Mouse (Mus musculus) left cerebral cortex, postnatal 36 days (tissue): ENCODE results near the gene Otud3. TPM values are rescaled to one million over a fixed set of nuclear protein-coding genes. Genes with fewer than 3 reads are reported as not detected.

Experiments used
- DNase-seq, 2 experiments: peaks; one replicate each; pipeline ENCODE4 v3.0.0; 2021 to 2022; ENCODE audit warnings: low spot score in 2 of 2, mixed read lengths in 1 of 2
- intact Hi-C: fragments of 180-260 bp; cut with DNase I; formaldehyde crosslinking; loops from one replicate; pipeline ENCODE4 v1.15.1; 2025
- total RNA-seq, 2 experiments: library from RNA; stranded (reverse); gene quantifications; 2 replicates each; pipeline ENCODE4 v1.2.3; 2021

Gene Otud3
- total RNA-seq, result 10 to 100 TPM; 18.1 to 18.3 TPM

DNA sequence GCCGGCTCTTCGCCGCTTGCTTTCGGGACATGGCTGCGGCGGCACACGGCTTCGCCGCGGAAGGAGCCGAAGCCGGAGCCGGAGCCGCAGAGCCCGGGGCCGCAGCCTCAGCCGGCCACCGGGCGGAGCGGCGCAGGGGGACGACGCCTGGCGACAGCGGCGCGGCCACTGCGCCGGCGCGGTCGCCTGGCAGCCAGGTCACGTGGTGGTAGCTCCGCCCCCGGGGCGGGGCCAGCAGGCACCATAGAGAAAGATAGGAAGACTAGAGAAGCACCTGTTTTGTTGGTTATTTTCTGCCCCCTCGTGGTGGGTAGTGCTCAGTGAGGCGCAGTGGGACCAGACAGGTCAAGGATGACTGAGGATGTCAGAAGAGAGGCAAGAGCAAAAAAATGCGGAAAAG is at the start of gene Otud3:
Gene Otud3, minus strand, starts transcription at position 149 of the 400 bp plus-strand sequence.
- DNase-seq, result peak; percentile 90 to 92
- intact Hi-C loops, result no loop called here

DNA sequence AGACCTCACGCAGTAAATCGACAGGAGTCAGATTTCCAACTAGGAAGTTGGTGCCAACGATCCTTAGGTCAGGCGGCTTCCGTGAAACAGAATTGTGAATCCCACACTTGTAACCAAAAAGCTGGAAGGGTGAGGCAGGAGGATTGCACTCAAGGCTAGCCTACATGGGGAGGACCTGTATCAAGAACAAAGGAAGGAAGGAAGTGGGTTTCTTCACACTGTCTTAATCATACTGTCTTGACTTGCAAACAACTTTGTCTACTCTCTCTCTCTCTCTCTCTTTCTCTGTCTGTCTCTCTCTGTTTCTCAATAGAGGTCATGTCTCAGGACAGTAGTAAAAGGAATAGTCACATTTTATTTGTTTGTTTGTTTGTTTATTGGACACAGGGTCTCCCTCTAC is 49.0 kb upstream of the Otud3 start:
- intact Hi-C loops, result no loop called here
- DNase-seq, result no peak

DNA sequence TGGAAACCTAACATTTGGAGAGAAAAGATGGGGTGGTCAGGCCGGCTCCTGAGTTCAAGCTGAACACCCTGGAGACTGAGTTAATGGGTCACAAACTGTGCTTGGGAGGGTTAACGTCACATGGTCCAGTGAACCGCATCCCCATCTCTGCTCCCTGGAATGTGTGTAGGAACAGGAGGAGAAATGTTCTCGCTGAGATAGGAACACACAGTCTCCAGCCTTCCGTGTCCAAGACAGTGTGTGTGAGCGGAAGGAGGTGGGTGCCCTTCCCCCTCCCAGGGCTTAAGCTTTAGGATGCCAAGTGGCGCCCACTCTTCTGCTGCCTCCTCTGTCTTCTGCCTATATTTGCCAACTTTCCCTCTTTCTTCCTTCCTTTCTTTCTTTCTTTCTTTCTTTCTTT is 46.2 kb upstream of the Otud3 start:
- intact Hi-C loops, result no loop called here
- peak; percentile 43 to 72 for DNase-seq

DNA sequence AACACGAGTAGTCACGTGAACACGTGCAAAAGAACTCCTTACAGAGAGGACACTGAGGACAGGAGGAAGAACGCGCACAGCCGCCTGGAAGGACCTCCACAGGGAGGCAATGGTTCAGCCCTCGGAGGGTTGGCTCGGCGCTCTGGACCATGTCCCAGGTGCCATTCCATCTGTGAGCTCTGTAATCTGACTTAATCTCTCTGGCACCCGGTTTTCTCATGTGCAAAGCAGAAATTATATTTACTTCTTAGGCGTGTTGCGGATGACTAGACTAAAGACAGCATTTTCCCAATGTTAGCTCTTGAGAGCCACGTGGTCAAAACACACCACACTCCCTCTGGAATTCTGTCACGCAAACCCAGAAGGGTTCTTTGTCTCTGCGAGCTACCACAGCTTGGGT is 45.4 kb upstream of the Otud3 start:
- intact Hi-C loops, result no loop called here
- peak in 1 of 2 experiments; percentile 53 for DNase-seq

DNA sequence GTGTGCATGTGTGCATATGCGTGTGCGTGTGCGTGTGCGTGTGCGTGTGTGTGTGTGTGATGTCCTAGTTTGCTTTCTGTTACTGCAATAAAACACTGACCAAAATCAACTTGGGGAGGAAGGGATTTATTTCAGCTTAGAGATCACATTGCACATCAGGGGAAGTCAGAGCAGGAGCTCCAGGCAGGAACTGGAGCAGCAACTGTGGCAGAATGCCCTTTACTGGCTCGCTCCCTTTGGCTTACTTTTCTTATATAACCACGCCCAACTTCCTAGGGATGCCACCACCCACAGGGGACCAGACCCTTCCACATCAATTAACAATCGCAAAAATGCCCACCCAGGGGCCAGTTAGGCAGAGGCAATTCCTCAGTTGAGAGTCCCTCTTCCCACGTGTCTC is 44.9 kb upstream of the Otud3 start:
- intact Hi-C loops, result no loop called here
- peak in 1 of 2 experiments; percentile 14 for DNase-seq

DNA sequence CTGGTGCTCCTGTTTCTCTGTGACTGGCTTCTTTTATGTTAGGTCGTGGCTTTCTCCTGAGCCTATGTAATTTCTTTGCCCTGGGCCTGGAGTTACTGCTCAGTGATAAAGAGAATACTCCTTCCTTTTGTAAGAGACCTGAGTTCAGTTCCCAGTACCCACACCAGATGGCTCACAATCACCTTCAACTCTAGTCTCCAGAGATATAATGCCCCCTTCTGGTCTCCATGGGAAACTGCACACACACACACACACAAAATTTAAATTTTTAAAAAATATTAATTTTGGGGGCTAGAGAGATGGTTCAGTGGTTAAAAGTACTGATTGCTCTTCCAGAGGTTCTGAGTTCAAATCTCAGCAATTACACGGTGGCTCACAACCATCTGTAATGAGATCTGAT is 34.5 kb upstream of the Otud3 start:
- no peak for DNase-seq
- intact Hi-C loops, result no loop called here

DNA sequence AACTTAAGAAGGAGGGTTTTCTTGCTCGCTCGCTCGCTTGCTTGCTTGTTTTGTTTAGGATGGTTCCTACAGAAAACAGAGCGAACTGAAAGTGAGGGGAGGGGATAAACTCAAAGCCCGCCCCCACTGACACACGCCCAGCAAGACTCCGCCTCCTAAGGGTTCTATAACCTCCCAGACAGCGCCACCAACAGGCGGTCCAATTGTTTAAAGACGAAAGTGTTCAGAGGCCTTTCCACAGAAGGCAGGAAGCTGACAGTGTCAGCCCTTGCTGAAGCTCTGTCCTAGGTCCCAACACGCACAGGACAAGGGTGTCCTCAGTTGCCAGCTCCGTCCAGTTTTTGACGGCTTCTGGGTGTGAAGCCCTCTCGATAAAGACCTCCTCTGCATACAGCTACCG is 30.0 kb upstream of the Otud3 start:
- DNase-seq, result peak; percentile 30 to 41
- intact Hi-C loops, result no loop called here

DNA sequence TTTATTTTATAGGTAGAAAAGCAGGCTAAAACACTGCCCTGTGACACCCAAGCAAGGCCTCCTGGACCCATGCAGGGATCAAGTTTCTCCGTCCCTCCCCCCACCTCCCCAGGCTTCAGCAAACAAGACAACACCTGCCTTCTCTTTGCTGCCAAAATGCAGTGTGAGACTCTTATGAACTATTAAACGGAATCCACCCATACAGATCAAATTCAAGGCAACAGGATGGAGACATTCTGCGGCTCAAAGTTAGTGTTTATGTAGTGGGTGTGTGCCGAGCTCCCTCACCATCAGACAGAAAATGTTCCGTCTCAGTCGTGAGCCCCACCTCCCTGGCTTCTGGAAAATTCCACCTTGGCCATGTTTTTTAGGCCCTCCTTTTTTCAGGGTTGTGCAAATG is 28.2 kb upstream of the Otud3 start:
- intact Hi-C loops, result no loop called here

DNA sequence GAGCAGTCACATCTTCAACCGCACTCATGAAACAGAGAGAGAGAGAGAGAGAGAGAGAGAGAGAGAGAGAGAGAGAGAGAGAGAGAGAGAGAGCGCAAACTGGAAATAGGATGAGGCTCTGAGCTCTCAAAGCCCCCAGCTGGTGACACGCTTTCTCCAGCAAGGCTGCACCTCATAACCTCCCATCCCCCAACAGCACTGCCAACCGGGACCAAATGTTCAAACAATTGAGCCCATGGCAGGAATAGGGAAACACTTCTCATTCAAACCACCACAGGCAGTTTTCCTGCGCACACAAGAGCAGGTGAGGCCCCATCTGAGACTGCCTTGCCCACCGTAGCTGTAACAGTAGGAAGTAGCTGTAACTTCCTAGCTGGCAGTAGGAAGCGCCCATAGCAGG is 27.7 kb upstream of the Otud3 start:
- no peak for DNase-seq

More for the DNA sequence above, 28.2 kb upstream of the Otud3 start:
- DNase-seq, result no peak

DNA sequence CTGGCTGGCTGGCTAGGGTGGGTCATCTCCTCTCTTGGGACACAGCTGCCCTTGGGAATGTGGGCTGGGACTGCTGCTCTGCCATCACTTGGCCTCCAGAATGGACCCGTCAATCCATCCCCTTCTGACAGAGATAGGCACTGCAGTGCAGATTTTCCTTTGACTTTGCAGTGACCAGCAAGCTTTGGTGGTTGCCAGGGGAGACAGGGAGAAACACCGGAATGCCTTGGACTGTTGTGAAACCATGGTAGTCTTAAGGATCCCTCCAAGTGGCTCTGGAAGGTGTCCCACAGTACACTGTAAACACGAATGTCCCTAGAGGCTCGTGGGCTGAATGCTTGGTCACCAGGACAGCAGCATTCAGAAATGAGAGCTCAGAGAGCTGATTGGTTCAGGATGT is 25.7 kb upstream of the Otud3 start:
- intact Hi-C loops, result no loop called here
- DNase-seq, result no peak

More for the DNA sequence above, 27.7 kb upstream of the Otud3 start:
- intact Hi-C loops, result no loop called here

DNA sequence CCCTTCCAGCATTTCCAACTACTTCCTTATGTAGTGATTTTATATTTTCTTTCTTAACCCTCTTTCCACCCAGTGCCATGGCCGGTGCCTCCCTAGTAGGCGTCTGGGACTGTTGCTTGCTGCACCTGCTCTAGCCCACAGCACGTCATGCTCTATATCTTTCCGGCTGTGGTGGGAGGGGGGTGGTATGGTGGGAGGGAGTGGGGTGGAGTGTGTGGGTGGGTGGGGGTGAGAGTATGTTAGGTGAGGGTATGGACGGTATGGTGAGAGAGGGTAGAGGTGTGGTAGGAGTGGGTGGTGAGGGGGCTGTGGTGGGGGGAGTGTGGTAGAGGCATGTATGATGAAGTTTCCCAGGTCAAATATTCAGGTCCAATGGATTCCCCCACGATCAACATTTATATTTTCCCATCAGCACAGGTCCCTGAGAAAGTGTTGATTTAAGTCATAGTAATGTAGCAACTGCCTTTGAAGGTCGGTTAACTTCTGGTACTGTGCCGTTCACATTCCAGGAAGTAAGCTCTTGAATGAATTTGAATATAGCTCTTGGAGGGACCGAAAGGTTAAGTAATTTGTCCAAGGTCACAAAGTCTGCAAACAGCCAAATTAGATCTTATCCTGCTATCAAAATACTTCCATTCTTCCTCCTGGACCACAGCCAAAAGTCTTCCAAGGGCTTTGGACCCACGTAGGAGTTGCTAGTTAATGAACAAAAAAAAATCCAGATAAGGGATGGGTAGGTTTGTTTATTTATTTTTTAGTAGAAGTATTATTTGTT is 24.9 kb upstream of the Otud3 start:
- intact Hi-C loops, result no loop called here
- DNase-seq, result no peak

DNA sequence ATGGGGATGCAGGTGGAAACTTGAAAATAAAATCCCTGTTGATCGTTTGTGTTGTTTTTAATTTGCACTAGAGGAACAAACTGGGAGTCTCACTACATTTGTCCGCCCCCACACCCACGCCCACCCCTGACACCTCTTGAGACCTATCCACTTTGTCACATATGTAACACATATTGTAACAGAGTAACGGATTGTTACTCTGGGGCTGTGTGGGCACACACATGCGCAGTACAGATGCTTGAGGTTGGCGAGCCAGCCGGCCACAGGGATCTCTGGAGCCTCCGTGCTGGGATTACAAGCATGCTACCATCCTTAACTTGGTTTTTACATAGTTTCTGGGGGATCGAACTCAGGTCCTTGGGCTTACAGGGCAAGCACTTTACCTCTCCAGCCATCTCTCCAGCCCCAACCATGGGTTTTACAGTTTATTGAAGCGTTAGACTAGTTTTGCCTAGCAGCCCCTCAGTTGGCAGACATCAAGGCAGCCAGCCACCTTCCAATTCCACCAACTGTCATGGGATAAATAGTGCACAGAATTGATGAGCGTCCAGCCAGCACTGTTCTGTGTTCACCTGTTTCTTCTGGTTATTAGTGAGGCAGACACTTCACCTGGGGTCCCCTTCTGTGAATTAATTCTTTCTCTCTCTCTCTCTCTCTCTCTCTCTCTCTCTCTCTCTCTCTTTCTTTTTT is 20.9 kb upstream of the Otud3 start:
- DNase-seq, result no peak
- intact Hi-C loops, result no loop called here

DNA sequence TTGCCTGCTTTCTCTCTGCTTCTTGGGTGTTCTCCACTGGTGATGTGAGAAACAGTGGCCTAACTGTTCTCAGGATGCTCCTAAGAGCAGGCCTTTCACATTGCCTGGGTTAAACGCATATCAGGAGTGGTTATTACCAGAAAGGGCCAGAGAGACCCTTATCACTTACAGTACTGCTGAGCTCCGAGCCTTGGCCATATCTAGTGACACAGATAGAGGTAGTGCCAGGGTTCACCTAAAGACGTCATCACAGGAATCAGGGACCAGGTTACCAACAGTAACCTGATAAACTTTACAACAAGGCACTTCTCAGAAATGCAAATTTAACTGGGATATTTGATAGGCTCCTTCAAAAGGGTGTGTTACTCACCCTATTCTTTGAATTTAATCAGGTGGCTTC is 20.1 kb upstream of the Otud3 start:
- intact Hi-C loops, result no loop called here
- DNase-seq, result no peak

DNA sequence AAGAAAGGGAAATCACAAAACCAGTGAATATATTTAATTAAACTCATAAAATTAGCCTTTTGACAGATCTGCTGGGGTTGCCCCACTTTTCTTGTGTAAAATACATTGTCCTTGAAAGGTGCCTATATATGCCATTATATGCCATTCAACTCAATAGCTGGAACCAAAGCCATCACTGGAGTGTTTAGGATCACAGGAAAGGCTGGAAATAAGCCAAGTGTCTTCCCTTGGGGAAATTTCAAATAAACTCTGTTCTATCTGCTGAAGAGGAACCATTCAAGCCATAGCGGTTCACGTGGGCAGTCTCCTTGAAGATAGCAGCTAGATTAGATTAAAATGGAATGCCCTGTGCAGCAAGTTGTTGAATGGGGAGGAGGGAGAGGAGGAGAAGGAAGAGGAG is 11.8 kb upstream of the Otud3 start:
- DNase-seq, result no peak
- intact Hi-C loops, result no loop called here

DNA sequence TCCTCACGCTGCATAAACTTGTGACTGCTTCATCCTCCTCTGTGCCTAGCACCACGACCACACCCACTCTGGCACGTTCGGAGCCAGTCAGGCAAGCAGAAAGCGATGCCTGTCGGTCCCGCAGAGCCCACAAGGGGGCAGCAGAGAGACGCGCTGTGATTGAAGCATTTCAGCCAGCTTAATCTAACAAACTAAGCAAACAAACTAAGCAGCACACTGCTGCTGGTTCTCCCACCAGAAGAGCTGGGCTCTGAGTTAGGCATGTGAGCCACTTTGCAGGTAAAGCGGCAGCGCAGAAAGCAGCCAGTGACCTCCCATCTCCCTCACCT is 8.3 kb upstream of the Otud3 start:
- intact Hi-C loops, result loop anchor here (2.0 to 5.0 kb wide), 2 partner anchors 80 to 157 kb away; no protein-coding TSS in a partner anchor
- peak; percentile 95 to 97 for DNase-seq

DNA sequence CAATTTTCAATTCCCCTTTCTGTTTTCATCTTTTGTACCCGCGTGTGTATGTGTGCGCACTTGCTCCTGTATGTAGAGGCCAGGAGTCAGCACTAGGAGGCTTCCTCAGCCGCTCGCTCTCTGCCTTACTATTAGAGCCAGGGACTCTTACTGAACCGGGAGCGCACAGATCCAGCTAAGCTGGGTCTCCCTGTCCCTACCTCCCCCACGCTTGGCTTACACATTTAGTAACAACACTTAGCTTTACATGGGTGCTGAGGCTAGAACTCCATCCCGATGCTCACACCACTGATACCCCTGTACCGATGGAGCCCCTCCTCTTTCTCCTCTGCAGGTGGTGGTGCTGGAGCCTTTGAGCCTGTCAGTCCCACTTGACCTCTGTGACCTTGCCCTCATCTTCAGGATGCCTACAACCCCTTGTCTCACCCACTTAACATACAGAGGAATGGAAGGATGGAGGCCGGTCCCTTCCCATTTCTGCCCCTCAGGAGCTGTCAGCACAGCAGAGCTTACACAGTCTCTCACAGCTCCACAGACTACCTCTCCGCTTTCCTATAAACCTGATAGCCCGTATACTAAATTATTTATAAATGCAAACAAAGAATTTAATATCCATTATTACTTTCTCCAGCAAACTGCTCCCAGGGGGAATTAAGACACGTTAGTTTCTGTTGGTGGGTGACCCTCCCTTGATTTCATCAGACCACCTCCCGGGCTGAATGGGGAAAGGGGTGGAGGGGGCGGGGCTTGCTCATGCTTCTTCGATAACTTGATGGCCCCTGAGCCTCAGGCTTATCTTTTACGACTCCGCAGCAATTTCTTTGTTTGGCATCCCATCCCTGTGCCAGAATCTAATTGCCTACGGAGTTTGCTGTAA is 7.7 kb upstream of the Otud3 start:
- no peak for DNase-seq
- intact Hi-C loops, result loop anchor here (2.0 to 5.0 kb wide), 2 partner anchors 81 to 157 kb away; no protein-coding TSS in a partner anchor

DNA sequence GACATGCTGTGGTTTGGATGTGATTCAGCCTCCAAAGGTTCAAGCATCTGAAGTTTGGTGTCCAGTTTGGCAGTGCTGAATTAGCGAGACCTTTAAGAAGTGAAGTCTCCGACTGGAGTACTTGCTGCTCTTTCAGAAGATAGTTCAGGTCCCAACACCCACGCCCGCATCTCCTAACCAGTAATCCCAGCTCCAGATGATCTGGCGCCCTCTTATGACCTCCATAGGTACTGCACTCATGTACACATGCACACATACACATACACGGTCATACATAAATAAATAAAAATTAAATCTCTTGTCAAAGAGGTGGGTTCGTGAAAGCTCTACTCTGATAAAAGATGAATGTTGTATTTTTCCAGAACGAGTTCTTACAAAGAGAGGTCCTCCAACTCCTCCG is 3.5 kb upstream of the Otud3 start:
- no peak for DNase-seq
- intact Hi-C loops, result no loop called here

DNA sequence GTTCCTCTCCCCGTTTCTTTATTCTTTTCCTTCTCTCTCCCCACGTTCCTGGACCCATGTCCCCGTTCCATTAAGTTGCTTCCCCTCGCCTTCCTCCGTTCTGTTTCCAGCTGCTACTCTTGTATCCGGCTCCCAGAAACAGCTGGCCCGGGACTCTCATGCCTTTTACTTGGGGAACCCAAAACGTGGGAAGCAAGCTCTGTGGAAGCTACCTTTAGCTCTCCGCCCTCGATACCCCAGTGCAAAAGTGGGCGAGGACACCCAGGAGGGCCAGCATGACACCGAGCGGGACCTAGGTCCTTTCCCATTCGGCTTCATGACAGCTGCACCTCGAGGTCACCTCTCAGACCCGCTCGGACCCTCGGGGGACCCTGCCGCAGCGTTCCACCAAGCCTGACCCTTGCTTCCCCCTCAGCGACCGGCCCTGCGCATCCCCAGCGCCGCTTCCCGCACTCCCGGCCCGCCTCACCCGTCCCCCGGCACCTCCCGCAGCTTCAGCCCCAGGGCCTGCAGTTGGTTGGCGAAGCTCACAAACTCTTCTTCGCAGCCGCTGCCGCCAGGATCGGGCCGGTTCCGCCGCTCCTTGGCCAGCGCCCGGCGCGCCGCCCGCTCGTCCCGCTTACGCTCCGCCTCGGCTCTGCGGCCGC is 481 bp downstream of the Otud3 start:
- DNase-seq, result no peak
- intact Hi-C loops, result no loop called here

DNA sequence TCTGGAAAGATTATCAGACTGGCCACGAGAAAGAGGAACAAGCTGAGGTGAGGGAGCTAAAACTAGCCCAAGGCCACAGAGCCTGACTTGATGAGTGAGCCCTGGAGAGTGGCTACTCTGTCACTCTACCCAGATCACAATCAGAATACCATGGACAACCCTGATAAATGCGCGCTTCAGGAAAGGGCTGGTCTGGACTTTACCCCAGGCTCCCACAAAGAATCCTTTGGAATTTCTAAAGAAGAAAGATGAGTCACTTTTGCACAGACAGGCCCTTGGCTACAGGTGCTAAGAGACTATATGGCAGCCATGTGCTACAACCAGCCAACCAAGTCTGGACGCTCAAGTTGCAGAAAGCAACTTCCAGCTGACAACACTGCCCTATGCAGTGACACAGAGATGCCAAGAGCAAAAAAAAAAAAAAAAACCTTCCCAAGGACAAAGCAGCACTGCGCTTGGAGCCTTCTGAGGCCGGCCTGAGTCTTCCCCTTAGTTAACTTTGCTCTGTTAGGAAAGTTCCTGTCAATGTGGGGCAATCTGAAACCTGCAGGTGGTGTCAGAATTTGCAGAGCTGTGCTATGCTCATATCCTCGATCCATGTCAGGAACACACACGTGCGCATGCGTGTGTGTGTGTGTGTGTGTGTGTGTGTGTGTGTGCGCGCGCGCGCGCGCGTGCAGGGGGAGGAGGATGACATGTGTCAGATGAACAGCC is 8.0 kb downstream of the Otud3 start:
- intact Hi-C loops, result no loop called here
- no peak for DNase-seq
